Mouse (Mus musculus): ENCODE data around the gene Slc1a2. TPM values are rescaled to one million over a fixed set of nuclear protein-coding genes. Genes with fewer than 3 reads are reported as not detected.

Gene Slc1a2
- polyA plus RNA-seq, 1 experiment from 2014 or later, result 0.72 TPM

GRCm38 (mm10) chr2:102694750-102695149 lies 36.3 kb downstream of the Slc1a2 start:
- no peak overlapping the region for H3K4me2 ChIP-seq (replicated peaks)
- H3K36me3 ChIP-seq, result no peaks in the 10 kb centered on the region
- no peaks in the 10 kb centered on the region for H3K27me3 ChIP-seq
- no peak overlapping the region for H3K9ac ChIP-seq
- no peak overlapping the region for H3K4me3 ChIP-seq (replicated peaks)
- WGBS, result 38% methylated on average over 4 of the region's 4 CpGs
- H3K4me1 ChIP-seq, result peaks cover 18% of the 10 kb centered on the region
- no peaks in the 10 kb centered on the region for H3K9me3 ChIP-seq (replicated peaks)
- peak; percentile 70; the same call in 1 of the 2 replicates for ATAC-seq (ENCODE audit: insufficient number of reproducible peaks, low FRiP score, low TSS enrichment, low read depth)
- H3K27ac ChIP-seq (replicated peaks), result peak overlapping the region; percentile 71

DNA sequence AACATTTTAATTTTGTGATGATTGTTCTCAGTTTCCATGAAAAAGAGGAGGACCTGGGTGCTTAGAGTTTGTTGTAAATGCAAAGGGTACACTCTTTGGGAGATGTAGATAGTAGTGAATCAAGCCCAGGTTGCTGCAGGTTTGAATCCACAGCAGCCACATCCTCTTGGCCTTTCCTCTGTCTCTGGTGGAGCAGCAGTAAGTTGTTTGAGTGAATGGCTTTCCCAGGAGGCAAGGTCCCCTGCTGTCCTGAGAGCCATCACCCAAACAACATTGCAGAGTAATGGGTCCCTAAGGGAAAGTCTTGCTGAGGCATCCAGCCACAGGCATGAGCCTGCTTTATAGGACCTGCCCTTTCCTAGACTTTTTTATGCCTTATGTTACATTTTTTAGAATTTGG lies 37.1 kb downstream of the Slc1a2 start:
- Histone ChIP-seq H3K27ac (replicated peaks) (peak overlapping the region; percentile 71), H3K9ac (no peak overlapping the region), H3K4me2 (replicated peaks) (no peak overlapping the region), H3K27me3 (no peaks in the 10 kb centered on the region), H3K4me1 (peaks cover 18% of the 10 kb centered on the region), H3K4me3 (replicated peaks) (no peak overlapping the region), H3K36me3 (no peaks in the 10 kb centered on the region), H3K9me3 (replicated peaks) (no peaks in the 10 kb centered on the region)
- no peak for ATAC-seq (ENCODE audit: insufficient number of reproducible peaks, low FRiP score, low TSS enrichment, low read depth)

GRCm38 (mm10) chr2:102697732-102698131 lies 39.3 kb downstream of the Slc1a2 start:
- Histone ChIP-seq H3K27ac (replicated peaks) (no peak overlapping the region), H3K4me2 (replicated peaks) (no peak overlapping the region), H3K9ac (no peak overlapping the region), H3K27me3 (no peaks in the 10 kb centered on the region), H3K36me3 (no peaks in the 10 kb centered on the region), H3K4me3 (replicated peaks) (no peak overlapping the region), H3K4me1 (peaks cover 18% of the 10 kb centered on the region), H3K9me3 (replicated peaks) (no peaks in the 10 kb centered on the region)
- 30% methylated on average over 2 of the region's 2 CpGs for WGBS
- ATAC-seq (ENCODE audit: insufficient number of reproducible peaks, low FRiP score, low TSS enrichment, low read depth), result no peak

DNA sequence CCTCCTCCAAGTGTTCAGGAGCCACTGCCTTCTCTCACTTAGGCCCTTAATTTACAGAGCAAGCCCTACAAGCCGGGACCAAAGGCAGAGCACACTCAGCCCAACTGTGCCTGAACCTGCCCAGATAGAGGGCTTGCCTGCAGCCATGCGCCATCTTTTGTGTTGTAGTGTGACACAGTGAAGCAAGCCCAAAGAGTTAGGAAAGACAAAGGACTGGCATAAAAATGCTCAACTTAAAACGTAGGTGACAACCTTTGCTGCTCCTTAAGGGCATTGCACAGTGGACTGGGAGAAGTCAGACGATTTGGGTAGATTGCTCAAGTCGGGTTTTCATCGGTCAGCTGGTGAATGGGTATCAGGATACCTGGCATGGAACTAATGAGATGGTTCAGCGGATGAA lies 41.5 kb downstream of the Slc1a2 start:
- Histone ChIP-seq H3K27ac (replicated peaks) (no peak overlapping the region), H3K9me3 (replicated peaks) (no peaks in the 10 kb centered on the region), H3K27me3 (no peaks in the 10 kb centered on the region), H3K4me2 (replicated peaks) (no peak overlapping the region), H3K9ac (no peak overlapping the region), H3K4me1 (0 out of 2 replicates have a peak, but pooled peaks cover 6% of the 10 kb centered on the region), H3K4me3 (replicated peaks) (no peak overlapping the region), H3K36me3 (no peaks in the 10 kb centered on the region)
- 90% methylated on average over 7 of the region's 7 CpGs for WGBS
- ATAC-seq (ENCODE audit: insufficient number of reproducible peaks, low FRiP score, low TSS enrichment, low read depth), result no peak

- Histone ChIP-seq H3K4me3 (replicated peaks) (no peak overlapping the region), H3K9me3 (replicated peaks) (no peaks in the 10 kb centered on the region), H3K9ac (no peak overlapping the region), H3K27me3 (no peaks in the 10 kb centered on the region), H3K27ac (replicated peaks) (no peak overlapping the region), H3K36me3 (no peaks in the 10 kb centered on the region), H3K4me1 (0 out of 2 replicates have a peak, but pooled peaks cover under 1% of the 10 kb centered on the region), H3K4me2 (replicated peaks) (no peak overlapping the region)
- WGBS, result 81% methylated on average over 2 of the region's 2 CpGs
- ATAC-seq (ENCODE audit: insufficient number of reproducible peaks, low FRiP score, low TSS enrichment, low read depth), result no peak
Observed at GRCm38 (mm10) chr2:102700695-102701094, 42.2 kb downstream of the Slc1a2 start.

DNA sequence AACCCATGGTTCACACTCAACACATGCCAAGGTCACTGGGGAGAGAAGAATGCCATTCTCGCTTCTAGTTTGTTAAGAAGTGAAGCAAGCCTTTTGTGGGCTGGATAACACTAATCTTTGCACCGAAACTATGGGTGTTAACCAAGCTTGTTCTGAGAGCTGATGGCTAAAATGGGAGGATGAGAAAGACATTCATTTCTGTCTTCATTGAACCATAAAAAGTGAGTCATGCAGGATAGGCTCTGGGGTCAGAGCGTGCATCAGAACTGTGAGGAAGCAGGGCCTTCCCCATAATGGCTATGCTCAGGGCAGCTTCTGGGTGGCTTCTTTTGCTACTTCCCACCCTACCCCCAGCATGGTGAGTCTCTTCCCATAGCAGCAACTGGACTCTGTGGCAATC lies 42.9 kb downstream of the Slc1a2 start:
- ATAC-seq (ENCODE audit: insufficient number of reproducible peaks, low FRiP score, low TSS enrichment, low read depth), result no peak
- Histone ChIP-seq H3K36me3 (no peaks in the 10 kb centered on the region), H3K4me1 (no peaks in the 10 kb centered on the region), H3K27ac (replicated peaks) (no peak overlapping the region), H3K9me3 (replicated peaks) (no peaks in the 10 kb centered on the region), H3K27me3 (no peaks in the 10 kb centered on the region), H3K4me3 (replicated peaks) (no peak overlapping the region), H3K4me2 (replicated peaks) (no peak overlapping the region), H3K9ac (no peak overlapping the region)
- WGBS, result 87% methylated on average over 3 of the region's 3 CpGs

DNA sequence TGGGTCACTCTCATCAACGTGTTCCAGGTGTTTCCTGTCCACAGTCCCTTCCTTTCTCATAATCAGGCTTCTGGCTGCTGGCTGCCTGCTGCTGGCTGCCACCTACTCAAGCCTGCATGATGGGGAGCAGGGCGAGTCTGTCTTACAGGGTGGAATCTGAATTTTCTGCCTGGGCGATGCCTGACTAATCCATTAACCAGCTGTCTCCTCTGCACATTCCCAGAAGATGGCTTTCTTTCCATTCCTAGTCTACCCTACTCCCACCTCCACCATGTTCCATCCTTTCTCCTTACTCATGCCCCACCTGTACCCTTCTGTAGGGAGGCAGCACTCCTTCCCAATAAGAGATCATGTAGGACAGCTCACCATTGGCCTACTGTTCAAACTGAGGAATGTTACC lies 45.1 kb downstream of the Slc1a2 start:
- Histone ChIP-seq H3K4me3 (replicated peaks) (no peak overlapping the region), H3K4me1 (no peaks in the 10 kb centered on the region), H3K27ac (replicated peaks) (no peak overlapping the region), H3K27me3 (no peaks in the 10 kb centered on the region), H3K36me3 (no peaks in the 10 kb centered on the region), H3K9ac (no peak overlapping the region), H3K4me2 (replicated peaks) (no peak overlapping the region), H3K9me3 (replicated peaks) (no peaks in the 10 kb centered on the region)
- ATAC-seq (ENCODE audit: insufficient number of reproducible peaks, low FRiP score, low TSS enrichment, low read depth), result no peak
- WGBS, result 61% methylated on average over 3 of the region's 3 CpGs

GRCm38 (mm10) chr2:102704781-102705180 lies 46.3 kb downstream of the Slc1a2 start:
- H3K4me2 ChIP-seq (replicated peaks), result no peak overlapping the region
- no peaks in the 10 kb centered on the region for H3K27me3 ChIP-seq
- no peak for ATAC-seq (ENCODE audit: insufficient number of reproducible peaks, low FRiP score, low TSS enrichment, low read depth)
- no peaks in the 10 kb centered on the region for H3K9me3 ChIP-seq (replicated peaks)
- no peaks in the 10 kb centered on the region for H3K4me1 ChIP-seq
- no peak overlapping the region for H3K4me3 ChIP-seq (replicated peaks)
- 77% methylated on average over 1 of the region's 1 CpGs for WGBS
- H3K9ac ChIP-seq, result no peak overlapping the region
- H3K36me3 ChIP-seq, result no peaks in the 10 kb centered on the region
- no peak overlapping the region for H3K27ac ChIP-seq (replicated peaks)

- no peak overlapping the region for H3K4me2 ChIP-seq (replicated peaks)
- no peaks in the 10 kb centered on the region for H3K4me1 ChIP-seq
- no peak overlapping the region for H3K9ac ChIP-seq
- no peaks in the 10 kb centered on the region for H3K36me3 ChIP-seq
- no peak overlapping the region for H3K27ac ChIP-seq (replicated peaks)
- ATAC-seq (ENCODE audit: insufficient number of reproducible peaks, low FRiP score, low TSS enrichment, low read depth), result no peak
- no peak overlapping the region for H3K4me3 ChIP-seq (replicated peaks)
- no peaks in the 10 kb centered on the region for H3K9me3 ChIP-seq (replicated peaks)
- no peaks in the 10 kb centered on the region for H3K27me3 ChIP-seq
- 73% methylated on average over 5 of the region's 5 CpGs for WGBS
Observed at GRCm38 (mm10) chr2:102711511-102711910, 53.1 kb downstream of the Slc1a2 start.

- H3K9me3 ChIP-seq (replicated peaks), result no peaks in the 10 kb centered on the region
- no peaks in the 10 kb centered on the region for H3K27me3 ChIP-seq
- no peak overlapping the region for H3K4me3 ChIP-seq (replicated peaks)
- H3K27ac ChIP-seq (replicated peaks), result no peak overlapping the region
- no peaks in the 10 kb centered on the region for H3K36me3 ChIP-seq
- no peaks in the 10 kb centered on the region for H3K4me1 ChIP-seq
- no peak for ATAC-seq (ENCODE audit: insufficient number of reproducible peaks, low FRiP score, low TSS enrichment, low read depth)
- H3K9ac ChIP-seq, result no peak overlapping the region
- no peak overlapping the region for H3K4me2 ChIP-seq (replicated peaks)
- WGBS, result 73% methylated on average over 4 of the region's 4 CpGs
Observed at GRCm38 (mm10) chr2:102712049-102712448, 53.6 kb downstream of the Slc1a2 start.

GRCm38 (mm10) chr2:102712678-102713628 lies 54.5 kb downstream of the Slc1a2 start:
- no peak overlapping the region for H3K9ac ChIP-seq
- no peaks in the 10 kb centered on the region for H3K27me3 ChIP-seq
- H3K4me1 ChIP-seq, result no peaks in the 10 kb centered on the region
- WGBS, result 74% methylated on average over 7 of the region's 7 CpGs
- no peak overlapping the region for H3K4me3 ChIP-seq (replicated peaks)
- H3K36me3 ChIP-seq, result no peaks in the 10 kb centered on the region
- no peaks in the 10 kb centered on the region for H3K9me3 ChIP-seq (replicated peaks)
- no peak for ATAC-seq (ENCODE audit: insufficient number of reproducible peaks, low FRiP score, low TSS enrichment, low read depth)
- H3K4me2 ChIP-seq (replicated peaks), result no peak overlapping the region
- no peak overlapping the region for H3K27ac ChIP-seq (replicated peaks)

GRCm38 (mm10) chr2:102714320-102714719 lies 55.9 kb downstream of the Slc1a2 start:
- Histone ChIP-seq H3K27me3 (no peaks in the 10 kb centered on the region), H3K4me2 (replicated peaks) (no peak overlapping the region), H3K36me3 (no peaks in the 10 kb centered on the region), H3K9ac (no peak overlapping the region), H3K4me3 (replicated peaks) (no peak overlapping the region), H3K4me1 (no peaks in the 10 kb centered on the region), H3K27ac (replicated peaks) (no peak overlapping the region), H3K9me3 (replicated peaks) (no peaks in the 10 kb centered on the region)
- no peak for ATAC-seq (ENCODE audit: insufficient number of reproducible peaks, low FRiP score, low TSS enrichment, low read depth)
- 74% methylated on average over 2 of the region's 2 CpGs for WGBS

Measured in embryonic facial prominence, embryonic 15.5 days (tissue).